Mouse (Mus musculus): ENCODE measurements around the gene Smad3.

Gene Smad3

DNA sequence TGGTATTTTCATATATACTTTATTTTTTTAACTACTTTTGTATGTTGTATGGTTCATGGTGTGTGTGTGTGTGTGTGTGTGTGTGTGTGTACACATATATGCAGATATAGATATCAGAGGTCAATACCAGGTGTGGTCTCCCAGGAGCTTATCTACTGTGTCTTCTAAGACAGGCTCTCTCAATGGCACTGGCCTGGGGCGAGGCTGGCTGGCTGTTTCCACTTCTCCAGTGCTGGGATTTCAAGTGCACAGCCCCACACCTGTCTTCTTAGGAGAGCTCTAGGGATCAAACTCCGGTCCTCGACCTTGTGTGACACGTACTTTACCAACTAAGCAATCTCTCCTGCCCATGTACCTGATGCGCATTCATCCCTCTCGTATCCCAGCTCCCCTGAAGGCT, 30.7 kb downstream of the Smad3 start:
- in situ Hi-C loops (cut with MboI; ENCODE audit: unreplicated experiment in 2 of 2), result loop anchor here in 1 of 2 experiments (25.0 kb wide), 1 partner anchor 790 kb away; no protein-coding TSS in a partner anchor

DNA sequence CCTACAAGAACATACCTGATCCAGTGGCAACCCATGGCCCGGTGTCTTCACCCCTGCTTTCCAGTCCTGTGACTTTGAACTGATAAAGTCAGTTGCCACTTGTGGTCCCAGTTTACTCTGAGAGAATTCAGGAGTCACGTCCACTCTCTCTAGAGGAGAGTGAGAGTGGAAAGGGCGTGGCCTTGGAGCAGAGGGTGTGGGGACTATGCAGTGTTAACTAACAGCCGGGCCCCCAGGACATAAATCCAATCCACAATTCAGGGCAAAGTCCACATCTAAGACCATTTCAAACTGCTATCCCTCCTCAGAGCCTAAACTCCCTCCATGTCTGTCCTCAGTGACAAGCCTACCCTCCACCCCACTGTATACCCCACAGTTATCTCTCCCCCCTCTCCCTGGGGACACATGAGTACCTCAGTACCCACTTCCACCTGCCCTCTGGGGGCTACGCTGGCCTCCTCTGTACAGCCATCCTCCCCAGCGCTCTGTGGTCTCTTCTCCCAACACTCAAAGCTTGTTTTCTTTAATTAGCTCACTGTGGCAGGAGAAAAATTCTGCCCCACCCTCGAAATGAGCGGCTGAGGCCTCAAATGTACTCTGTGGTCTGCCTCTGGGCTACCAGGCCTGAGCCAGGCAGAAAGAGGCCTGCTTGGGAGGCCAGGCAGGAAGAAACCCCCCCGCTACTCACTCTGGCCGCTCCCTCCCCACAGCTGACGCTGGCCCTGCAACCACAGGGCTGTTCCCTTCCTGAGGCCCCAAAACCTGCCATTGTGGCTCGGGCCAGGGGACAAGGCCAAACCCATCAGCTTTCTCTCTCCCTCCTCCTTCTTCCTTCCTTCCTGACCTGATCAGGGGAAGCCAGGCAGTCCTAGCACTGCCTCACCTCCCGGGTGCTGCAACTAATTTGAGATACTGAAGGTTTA, 31.4 kb downstream of the Smad3 start:
- in situ Hi-C loops (cut with MboI; ENCODE audit: unreplicated experiment in 2 of 2), result loop anchor here in 1 of 2 experiments (25.0 kb wide), 1 partner anchor 789 kb away; no protein-coding TSS in a partner anchor

DNA sequence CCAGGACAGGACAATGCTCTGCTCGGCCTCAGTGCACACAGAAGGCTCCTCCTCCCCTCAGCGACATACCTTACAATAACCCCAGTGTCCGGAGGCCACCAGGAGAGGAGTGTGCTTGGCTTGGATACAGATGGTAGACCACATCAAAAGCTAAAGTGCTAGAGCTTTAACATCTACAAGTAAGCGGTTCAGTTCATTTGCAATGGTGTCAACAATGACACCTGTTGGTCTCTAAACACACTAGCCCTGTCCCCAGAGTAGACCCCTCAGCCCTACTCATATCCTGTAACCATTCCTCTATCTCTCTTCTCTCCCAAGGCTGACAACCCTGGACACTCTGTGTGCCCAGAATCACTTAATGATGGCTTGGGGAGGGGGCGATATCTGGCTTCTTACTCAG, 33.0 kb downstream of the Smad3 start:
- in situ Hi-C loops (cut with MboI; ENCODE audit: unreplicated experiment in 2 of 2), result loop anchor here (5.0 to 25.0 kb wide), 2 partner anchors 33 to 787 kb away; partner anchors contain the start of gene Smad3 (in 2 of the 2)

DNA sequence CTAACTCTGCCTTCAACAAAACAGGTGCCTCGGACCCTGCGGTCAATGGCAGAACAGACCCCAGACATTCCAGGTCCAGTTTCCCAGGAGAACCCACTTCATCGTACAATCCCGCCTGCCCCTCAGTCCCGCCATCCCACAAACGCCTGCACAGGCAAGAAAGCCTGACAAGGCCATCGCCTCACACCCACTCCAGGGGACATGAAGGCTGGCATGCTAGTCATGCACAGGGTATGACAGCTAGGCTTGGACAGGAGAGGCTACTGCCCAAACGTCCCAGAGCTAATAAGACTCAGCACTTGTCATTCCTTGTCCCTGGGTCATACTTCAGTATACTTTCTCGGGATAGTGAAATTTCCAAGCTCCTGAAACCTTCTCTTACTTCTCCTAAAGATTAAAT, 34.9 kb downstream of the Smad3 start:
- in situ Hi-C loops (cut with MboI; ENCODE audit: unreplicated experiment in 2 of 2), result loop anchor here (5.0 kb wide), 1 partner anchor 34 kb away; the partner anchor contains the start of gene Smad3 (in 2 of the 2)

DNA sequence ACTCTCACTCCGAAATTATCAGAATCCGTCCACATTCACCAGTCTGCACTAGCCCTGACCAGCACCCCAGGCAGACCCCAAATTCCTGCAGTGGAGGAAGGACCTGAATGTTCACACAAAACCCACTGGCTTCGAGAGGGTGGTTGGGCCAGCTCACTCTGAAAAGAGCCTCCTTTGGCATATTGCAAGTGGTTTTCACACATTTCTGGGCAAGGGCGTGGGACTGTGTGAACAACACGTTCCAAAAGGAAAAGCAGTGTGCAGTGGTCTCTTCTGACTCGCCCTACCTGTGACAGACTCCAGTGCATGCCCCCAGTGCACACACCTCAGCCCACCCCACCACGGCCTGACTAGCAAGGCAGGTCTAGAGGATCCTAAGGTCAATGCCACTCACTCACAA, 35.4 kb downstream of the Smad3 start:
- in situ Hi-C loops (cut with MboI; ENCODE audit: unreplicated experiment in 2 of 2), result loop anchor here (5.0 kb wide), 1 partner anchor 35 kb away; the partner anchor contains the start of gene Smad3 (in 2 of the 2)

DNA sequence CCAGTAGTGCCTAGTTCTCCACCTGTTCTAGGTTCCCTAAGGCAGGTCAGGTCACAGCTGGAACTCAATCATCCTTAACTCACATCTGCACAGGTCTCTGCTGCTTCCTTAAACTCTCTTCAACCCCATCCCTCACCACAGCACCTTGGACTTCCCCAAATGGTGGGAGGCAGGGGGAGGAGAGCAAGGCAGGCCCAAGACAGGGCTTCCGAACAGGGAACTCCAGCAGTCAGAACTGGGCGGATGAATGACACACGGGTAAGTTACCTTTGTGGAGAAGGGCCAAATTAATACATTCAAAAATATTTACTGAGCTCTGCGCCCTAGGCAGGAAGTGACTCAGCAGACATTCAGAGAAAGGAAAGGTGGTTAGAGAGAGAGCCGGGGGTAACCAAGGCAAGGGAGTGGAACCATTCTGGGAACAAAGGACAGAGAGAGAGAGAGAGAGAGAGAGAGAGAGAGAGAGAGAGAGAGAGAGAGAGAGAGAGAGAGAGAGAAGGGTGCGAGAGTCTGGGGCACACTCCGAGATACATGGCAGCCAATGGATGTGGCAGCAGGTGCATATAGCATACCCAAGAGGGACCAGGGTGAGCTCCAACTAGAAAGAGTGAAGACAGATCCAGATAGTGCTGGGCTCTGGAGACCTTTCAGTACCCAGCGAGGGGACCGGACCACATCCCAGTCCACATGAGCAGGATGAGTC, 36.1 kb downstream of the Smad3 start:
- in situ Hi-C loops (cut with MboI; ENCODE audit: unreplicated experiment in 2 of 2), result loop anchor here (5.0 kb wide), 1 partner anchor 36 kb away; the partner anchor contains the start of gene Smad3 (in 2 of the 2)

DNA sequence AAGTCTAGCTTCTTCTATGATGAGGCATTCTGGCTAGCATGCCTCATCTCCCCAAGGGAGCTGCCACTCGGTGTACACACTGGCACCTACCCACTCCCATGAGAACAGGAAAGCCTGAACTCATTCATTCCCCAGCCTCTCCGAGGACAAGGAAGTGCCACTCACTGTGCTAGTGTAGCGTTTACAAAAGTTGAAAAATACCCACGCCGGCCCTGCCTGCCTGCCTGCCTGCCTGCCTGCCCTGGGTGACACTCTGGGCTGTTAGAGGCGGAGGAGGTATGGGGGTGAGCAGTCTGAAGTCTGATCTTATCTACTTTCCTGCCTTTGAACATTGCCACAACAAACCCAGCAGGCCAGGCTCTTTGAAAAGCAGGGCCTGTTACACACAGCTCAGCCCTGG, 37.1 kb downstream of the Smad3 start:
- in situ Hi-C loops (cut with MboI; ENCODE audit: unreplicated experiment in 2 of 2), result loop anchor here (5.0 kb wide), 1 partner anchor 37 kb away; the partner anchor contains the start of gene Smad3 (in 2 of the 2)

DNA sequence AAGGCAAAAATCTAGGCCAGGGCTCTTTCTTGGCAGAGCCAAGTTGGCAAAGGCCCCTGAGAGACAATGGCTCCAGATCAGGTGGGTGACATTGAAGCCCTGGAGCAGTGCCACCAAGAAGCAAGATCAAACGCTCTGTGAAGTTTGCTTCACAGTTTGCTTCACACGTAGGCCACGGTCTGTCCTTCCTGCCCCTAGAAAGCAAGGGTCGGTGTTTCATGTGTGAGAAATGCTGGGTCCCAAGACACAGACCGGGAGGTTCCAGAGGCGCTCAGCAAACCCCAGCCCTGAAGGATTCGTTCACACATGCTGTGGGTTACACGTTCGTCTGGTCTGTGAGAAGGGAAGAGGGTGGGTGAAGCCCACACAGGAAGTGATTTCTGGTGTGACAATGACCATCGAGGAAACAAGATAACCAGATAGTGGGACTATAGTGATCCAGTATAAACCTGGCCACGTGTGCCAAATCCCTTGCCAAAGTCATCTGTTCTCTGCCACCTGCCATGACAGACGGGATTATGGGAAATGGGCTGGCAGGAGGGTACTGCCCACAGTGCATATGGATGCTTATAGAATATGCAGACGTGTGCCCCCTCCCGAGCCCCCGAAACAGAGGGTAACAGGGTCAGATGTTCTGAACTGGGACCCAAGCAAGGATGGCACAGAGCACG, 37.9 kb downstream of the Smad3 start:
- in situ Hi-C loops (cut with MboI; ENCODE audit: unreplicated experiment in 2 of 2), result loop anchor here (5.0 kb wide), 1 partner anchor 37 kb away; the partner anchor contains the start of gene Smad3 (in 2 of the 2)

DNA sequence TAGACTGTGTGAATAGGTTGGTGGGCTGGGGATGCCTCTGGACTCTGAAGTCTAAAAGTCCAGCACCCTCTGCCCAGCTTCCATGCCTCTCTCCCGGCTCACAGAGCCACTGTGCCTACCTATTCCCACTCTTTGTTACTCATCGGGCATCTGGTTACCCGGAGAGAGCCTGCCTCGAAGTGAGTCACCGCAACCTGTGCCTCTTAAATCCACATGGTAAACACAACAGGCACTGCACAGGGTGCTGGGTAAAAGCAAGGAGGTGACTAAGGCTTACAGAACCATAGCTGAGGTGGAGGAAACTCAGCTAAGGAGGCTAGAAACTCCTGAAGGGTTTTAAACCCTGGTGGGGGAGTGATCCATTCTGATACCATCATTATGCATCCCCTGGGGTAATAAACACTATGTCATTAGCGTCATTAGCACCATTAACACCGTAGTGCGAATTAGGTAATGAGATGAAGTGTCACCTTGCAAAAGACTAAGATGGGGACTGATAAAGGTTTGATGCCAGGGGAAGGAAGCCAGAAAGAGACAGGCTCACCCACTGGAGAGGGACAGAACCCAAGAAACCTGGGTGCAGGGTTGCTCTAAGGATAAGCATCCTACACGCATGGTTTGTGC, 38.9 kb downstream of the Smad3 start:
- in situ Hi-C loops (cut with MboI; ENCODE audit: unreplicated experiment in 2 of 2), result no loop called here

DNA sequence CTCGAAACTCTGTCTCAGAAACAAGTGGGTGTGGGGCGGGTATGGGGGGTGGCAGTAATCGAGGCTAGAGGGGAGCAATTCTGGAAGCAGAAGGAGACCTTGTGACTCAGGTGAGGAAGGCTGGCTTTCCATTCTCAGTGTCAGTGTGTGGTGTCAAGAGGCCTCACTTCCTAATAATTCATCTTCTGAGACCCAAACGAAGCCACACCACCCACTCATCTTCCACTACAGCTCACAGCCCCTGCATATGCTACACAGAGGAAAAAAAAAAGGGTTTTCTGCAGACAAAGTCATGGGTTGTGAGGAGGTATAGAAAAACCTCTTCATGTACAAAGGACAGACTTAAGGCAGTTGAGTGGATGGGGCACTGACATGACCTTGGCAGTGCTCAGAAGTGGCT, 39.6 kb downstream of the Smad3 start:
- in situ Hi-C loops (cut with MboI; ENCODE audit: unreplicated experiment in 2 of 2), result no loop called here

DNA sequence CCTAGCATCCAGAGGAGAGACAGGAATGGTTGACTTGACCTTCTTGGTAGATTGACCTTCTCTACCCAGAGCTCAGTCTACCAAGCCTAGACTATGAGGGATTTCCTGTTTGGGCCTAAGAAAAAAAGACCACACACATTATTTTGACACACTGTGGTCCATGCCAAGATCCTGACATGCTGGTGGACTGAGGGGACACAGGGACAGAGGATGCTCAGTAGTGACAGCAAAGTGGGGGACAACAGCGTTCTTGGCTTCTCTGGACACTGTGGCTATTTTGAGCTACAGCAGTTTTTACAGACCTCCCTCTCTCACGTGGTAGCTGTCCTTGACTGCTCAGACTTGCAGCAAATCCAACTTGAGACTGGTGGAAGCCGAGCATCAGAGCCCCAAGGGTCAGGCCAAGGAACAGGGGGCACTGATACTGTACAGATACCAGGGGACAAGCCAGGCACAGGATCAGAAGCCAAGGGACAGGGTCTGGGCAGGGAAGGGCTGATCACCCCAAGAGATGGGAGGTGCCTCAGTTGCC, 40.3 kb downstream of the Smad3 start:
- in situ Hi-C loops (cut with MboI; ENCODE audit: unreplicated experiment in 2 of 2), result no loop called here

DNA sequence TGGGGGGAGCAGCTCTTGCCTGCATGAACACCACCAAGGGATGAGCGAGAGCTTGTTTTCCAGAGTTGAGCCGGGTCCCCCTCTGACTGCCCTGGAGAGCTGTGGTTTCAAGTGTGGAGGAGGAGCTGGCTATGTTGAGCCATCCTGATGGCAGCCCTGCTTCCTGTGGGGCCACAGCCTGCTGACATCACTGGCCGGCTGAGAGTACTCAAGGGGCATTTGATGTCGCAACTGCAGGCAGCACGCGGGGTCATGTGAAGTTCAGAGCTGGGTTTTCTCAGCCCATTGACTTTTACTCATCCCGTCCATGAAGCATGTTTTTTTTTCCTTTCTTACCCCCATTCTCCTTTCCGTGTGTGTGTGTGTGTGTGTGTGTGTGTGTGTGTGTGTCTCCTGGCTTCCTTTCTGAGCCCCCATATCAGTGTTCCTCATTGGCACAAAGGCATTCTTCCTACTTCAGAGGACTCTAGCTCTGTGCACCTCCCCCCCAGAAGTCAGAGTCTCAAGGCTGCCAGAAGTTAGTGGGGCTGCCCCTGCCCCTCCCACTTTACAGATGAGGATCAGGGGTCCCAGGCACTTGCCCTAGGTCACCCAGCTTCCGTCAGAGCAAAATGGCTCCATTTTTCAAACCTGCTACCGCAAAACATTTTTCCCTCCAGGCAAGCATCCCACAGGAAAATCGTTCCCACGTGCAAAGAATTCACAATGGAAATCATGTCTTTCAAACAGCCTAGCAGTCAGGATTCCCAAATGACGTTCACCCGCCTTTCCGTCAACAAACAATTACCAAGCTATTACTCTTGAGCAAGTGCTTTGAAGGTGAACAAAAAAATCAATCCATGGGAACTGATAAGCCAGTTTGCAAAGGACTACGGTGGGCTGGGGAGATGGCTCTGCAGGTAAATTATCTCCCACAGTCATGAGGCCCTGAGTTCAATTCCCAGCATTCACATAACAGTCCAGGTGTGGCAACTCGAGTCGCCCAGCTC, 41.4 kb downstream of the Smad3 start:
- in situ Hi-C loops (cut with MboI; ENCODE audit: unreplicated experiment in 2 of 2), result no loop called here

DNA sequence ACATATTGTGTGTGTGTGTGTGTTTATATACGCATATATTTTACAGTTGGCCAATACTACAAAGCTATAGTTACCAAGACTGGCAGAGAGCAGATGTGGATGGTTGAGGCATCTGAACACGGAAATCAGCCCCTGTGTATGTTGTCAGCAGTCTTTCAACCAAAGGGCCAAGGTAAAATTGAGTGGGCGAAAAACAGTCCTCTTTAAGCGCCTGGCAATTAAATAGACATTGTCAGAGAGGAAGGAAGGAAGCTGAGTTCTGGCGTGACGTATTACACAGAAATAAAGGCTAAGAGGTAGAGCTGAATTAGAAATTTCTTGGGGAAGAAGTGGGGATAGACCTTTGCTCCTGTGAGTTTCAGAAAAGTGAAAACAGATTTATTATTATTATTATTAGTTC, 43.2 kb downstream of the Smad3 start:
- in situ Hi-C loops (cut with MboI; ENCODE audit: unreplicated experiment in 2 of 2), result no loop called here

DNA sequence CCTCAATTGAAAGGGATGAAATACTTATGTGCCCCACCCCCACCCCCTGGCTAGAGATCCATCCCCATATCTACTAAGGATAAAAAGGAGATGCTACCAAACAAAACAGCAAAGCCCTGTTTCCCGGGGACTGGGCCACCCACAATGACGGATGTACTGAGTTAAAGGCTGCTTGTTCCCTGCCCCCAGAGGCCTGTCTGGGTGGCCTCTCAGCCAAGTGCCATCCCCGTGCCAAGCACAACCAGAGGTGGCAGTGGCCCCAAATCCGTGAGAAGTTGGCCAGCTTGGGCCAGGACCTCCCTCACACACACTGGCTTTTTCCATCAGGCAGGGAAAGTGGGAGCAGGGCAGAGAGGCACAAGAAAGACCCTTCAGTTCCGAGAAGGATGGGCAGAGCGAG, 45.0 kb downstream of the Smad3 start:
- in situ Hi-C loops (cut with MboI; ENCODE audit: unreplicated experiment in 2 of 2), result no loop called here

DNA sequence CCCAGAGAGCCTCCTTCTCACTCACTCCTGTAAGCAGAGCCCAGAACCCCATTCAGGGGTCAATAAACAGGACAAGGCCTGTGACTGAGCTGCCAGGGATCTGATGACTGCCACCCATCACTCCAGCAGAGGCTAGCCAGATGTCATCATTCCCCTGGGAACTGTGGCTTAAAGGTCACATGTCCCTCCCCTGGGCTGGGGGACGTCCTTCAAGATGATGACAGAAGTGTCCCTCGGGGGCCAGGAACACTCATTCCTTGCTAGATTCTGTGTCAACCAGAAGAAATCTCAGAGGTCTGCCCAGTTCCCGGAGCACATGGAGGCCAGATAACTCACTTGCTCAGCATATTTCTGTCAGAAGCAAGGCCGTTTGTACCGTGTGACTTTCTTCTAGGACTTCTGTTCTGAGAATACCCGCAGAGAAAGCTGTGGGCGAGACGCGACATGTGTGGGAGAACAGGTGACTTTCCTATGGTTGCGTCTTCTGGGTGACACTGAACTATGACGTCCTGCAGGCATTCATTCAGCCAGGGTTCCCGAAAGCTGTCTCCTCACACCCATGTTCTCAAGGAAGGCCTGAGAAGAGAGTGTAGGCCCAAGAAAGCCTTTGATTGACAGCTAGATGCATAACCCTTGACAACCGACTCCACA, 46.1 kb downstream of the Smad3 start:
- in situ Hi-C loops (cut with MboI; ENCODE audit: unreplicated experiment in 2 of 2), result no loop called here

DNA sequence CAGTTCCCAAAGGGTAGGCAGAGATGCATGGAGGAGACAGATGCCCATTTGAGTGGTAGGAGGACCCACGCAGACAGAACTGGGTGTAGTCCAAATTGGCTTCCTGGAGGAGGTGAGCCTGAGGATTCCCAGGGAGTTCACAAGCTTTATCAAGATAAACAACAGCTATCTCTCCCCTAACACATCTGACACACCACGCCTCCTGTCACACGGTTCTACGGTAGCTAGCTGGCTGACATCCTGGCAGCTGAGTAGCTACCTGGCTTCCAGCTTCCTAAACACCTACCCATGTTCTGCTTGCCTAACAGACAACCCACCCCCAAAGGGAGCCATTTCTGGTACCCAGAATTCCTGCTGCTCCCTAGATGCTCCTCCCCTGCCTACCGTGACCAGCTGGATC, 47.9 kb downstream of the Smad3 start:
- in situ Hi-C loops (cut with MboI; ENCODE audit: unreplicated experiment in 2 of 2), result loop anchor here (5.0 kb wide), 2 partner anchors 32 to 58 kb away; no protein-coding TSS in a partner anchor

DNA sequence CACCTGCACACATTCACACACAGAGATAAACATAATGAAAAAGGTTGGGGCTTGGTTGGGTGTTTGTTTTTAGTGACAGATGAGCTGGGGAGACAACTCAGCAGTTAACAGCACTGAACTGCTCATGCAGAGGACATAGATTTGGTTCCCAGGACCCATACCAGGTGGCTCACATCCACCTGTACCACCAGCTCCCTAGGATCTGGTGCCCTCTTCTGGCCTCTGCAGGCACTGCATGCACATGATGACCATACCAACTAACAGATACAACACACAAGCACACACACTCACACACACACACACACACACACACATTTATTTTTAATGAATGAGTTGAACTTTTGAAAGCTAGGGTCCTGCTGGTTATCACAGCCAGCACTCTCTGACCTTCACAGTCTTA, 48.5 kb downstream of the Smad3 start:
- in situ Hi-C loops (cut with MboI; ENCODE audit: unreplicated experiment in 2 of 2), result loop anchor here (5.0 kb wide), 2 partner anchors 33 to 57 kb away; no protein-coding TSS in a partner anchor

Measured in v-Abl transformed pro-B cells (cell line).